Mouse (Mus musculus): ENCODE measurements at regions not wholly inside any gene's neighbourhood (a gene's known extent, or its start where the extent isn't known, plus 50 kb on each side); places are given as distances from the start of the nearest gene placed in this dataset.
A peak's percentile ranks its signal among the peaks of the same experiment; 100 is the strongest.
"Not testable (repeated sequence)": the region's sequence is repeated elsewhere in the genome, so short reads cannot be mapped to it uniquely, and the experiment has no call there.

DNA sequence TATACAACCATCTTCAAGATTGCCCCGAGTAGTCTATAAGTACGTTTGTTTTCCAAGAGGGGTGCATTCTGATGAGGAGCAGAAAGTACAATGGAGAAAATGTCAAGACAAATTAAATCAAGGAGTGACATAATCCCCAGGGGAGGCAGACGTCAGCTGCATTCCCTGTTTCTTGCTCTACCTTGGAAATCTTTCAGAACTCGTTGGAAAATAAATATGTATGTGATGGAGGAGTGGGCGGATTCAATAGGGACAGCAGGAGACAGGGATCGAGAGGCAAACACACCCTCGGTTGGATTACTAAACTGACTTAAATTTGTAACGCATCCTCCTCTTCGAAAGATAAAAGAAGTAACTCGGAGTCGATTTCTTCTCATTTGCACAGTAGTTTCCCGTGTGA, 164.8 kb upstream of the Klf4 start:
- DNase-seq (ENCODE audit: low spot score) = no peak

DNA sequence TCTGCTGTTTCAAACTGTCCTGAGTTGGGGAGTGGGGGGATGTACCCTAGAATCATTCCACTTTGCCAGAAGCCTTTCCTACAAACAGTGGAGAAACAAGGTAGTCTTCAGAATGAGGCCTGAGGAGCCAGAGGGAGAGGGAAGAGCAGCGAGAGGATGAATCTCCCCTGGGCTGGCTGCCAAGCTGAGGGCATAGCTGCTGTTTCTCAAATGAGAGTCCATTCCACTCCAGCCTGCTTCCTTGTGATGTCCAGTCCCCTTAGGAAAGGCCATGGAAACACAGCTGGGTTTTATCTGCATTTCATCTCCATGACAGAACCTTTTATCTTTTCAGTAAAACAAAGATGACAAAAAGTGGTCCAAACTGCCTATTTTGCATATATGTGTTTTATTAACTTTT, 164.2 kb upstream of the Klf4 start:
- DNase-seq (ENCODE audit: low spot score) = no peak

DNA sequence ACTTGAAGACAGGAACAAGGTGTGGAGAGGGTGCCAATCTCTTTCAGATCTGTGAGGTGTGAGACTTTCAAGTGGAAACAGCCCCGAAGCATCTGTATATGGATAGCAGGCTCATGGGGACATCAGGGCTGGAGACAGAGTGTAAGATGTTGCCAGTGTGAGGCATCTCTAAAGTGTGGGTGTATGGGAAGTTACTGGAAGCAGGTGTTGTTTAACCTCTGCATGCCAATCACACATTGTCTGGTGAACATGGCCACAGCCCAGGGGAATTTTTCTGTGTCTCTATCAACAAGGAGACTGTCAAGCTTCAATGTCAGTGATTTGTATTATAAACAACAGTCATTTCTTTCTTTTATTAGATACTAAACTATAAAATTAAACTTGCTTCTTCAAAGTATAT, 163.0 kb upstream of the Klf4 start:
- DNase-seq (ENCODE audit: low spot score) = no peak

DNA sequence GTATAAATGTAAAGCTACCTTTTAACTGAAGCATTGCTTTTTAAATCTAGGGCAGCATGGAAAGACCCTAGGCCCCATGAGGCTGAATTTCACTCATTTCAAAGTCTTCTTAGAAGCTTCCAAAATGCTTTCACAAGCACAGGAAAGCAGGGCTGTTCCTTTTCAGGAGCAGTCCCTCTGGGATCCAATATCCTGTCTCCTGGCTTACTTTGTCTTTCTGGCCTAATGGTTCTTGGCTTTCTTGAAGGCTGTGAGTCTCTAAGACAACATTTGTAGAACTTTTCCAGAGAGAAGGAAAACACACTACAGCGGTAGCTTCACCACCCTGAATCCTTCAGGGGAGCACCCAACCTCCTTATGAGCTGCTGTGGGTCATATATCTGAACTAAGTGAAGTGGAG, 157.2 kb upstream of the Klf4 start:
- no peak for DNase-seq (ENCODE audit: low spot score)

DNA sequence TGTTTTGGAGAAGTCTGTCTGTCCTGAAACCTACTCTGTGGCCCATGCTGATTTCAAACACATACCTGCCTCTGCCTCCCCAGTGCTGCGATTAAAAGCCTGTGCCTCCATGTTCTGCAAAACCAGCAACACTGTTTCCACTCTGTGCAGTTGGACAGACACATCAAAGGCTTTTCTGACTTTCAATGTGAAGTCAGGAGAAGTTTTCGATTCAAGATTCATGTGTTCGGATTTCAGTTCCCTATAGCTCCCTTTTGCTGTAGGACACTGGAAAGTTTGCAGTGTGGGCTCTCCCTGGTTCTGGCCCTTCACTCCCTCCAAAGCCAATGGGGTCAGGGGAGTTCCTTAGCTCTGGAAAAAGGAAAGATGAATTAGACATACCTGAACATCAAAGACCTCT, 154.5 kb upstream of the Klf4 start:
- no peak for DNase-seq (ENCODE audit: low spot score)

DNA sequence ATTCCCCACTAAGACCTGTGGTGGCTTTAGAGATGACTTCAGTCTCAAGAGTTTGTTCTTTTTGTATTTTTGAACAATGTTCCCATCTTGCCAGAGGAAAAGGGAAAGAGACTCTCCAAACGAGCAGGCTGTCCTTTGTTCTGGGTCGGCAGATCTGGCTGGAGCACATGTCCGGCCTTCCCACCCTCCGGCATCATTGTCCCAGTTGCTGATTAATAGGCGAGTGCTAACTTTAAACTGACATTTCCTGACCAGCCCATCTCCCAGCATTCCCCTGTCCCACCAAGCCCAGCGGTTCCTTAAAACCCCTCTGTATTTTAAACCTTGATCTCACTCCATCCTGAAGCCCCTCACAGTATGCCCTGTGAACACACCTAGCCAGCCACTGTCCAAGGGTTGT, 140.0 kb upstream of the Klf4 start:
- no peak for DNase-seq (ENCODE audit: low spot score)

DNA sequence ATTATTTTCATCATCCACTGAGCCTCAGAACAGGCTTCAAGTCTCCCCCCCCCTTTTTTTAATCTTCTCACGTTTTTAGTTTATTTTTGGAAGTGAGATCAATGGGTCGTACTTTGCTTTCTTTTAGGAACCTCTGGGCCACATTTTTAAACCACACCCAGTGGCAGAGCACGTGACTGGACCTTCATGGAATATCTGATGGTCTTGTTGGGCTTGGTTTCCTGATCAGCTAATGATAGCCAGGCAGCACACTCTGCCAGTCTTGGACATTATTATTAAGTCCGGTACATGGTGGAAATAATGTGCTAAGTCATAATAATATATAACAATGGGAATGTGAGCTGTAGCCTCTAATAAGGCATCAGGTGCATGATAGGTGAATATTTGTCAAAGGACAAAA, 138.0 kb upstream of the Klf4 start:
- no peak for DNase-seq (ENCODE audit: low spot score)

DNA sequence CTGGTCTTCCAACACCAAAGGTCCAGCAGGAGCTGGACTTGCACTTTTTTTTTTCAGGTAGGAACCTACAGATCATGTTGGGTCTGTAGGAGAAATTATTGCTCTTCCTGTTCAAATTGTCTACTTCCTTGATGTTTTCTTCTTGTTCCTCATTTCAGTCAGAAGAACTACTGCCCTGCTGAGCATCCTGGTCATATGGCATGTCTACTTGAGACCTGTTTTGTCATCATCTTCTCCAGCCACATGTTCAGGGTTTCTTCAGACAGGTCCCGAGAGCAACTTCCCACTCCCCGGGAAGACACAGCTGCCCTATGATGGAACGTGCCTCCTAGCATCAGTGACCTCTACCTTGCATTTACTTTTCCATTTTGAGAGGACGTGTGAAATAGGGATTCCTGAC, 132.6 kb upstream of the Klf4 start:
- no peak for DNase-seq (ENCODE audit: low spot score)

DNA sequence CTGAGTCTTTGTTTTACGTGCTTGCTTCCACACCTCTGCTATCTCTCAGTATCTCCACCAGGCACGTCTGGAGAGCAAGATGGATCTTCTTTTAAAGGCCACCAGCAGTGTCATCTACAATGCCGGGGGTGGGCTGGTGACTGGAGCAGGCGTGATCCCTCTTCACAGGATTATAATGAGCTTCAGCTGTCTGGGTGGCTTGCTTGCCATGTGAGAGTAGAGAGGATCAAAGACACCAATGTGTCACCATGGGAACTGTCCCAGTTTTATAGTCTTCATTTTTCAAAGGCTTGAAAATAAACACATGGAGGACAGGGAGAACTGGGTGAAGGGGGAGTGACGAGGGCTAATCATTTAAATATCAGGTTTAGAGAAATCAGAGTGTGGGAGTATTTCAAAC, 131.6 kb upstream of the Klf4 start:
- no peak for DNase-seq (ENCODE audit: low spot score)

DNA sequence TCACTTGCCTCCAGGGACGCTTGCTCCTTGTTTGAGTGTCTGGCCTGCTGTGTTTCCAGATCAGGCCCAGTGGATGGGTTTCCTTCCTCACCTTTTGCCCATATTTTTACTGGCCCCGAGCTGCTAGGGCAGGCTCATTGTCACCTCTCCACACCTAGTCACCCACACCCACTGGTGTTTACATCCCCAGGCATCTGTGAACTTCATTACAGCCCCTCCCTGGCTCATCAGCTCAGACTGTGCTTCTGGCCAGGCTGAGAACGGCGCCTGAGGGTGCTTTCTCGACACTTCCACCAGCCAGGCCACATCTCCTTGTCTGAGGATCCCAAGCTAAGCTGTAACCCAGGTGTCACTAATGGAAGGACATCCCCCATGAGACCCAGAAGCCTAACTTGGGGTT, 129.8 kb upstream of the Klf4 start:
- no peak for DNase-seq (ENCODE audit: low spot score)

DNA sequence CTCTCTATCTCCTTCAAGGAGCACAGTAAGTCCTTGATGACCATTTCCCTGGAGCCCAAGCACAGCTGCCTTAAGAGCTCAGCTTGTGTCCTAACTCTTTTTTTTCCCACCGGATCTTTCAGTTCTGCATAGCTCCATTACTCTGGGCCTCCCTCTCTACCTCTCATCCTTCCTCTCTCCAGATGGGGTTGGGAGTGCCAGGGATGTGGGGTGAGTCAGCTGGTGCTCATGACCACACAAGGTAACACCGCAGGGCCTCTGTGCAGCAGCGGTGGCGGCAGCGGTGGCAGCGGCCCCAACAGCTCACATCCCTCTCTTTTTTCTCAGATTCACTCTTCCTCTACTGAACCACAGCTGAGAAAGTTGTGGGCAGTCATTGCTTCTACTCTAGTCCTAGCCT, 126.6 kb upstream of the Klf4 start:
- no peak for DNase-seq (ENCODE audit: low spot score)

DNA sequence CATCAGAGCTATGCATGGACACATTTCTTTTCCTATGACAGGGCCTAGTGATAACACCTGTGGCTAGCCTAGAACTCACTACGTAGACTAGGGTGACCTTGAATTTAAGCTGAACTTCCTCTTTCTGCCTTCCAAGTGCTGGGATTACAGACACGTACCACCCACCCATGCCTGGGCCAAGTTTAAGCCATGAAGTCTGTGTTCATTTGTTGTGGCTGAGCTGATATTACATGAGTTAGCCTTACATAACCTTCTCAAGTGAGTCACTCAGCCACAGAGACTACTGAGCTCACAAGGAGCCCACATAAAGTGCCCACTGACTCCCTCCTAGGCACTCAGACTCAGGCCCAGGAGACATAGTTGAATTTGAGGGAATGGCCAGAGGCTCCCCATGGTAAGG, 123.1 kb upstream of the Klf4 start:
- DNase-seq (ENCODE audit: low spot score) = no peak

DNA sequence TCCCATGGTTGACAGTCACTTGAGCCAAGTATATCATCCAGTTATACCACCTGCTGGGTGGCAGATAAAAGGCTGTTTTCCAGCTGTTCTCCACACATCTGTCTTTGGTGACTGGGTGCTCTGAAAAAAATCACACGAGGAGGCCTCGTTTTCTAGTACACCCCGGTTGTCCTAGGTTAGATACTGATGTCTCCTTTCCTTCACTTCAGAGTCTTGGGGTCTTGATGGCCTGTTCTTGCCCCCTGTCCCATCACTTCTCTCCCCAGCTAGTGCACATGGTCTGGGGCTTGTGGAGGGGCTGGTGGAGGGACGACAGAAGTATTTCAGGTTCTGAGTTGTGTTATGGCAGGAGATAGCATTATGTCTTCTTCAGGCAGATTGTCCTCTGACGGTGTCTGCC, 120.4 kb upstream of the Klf4 start:
- no peak for DNase-seq (ENCODE audit: low spot score)

DNA sequence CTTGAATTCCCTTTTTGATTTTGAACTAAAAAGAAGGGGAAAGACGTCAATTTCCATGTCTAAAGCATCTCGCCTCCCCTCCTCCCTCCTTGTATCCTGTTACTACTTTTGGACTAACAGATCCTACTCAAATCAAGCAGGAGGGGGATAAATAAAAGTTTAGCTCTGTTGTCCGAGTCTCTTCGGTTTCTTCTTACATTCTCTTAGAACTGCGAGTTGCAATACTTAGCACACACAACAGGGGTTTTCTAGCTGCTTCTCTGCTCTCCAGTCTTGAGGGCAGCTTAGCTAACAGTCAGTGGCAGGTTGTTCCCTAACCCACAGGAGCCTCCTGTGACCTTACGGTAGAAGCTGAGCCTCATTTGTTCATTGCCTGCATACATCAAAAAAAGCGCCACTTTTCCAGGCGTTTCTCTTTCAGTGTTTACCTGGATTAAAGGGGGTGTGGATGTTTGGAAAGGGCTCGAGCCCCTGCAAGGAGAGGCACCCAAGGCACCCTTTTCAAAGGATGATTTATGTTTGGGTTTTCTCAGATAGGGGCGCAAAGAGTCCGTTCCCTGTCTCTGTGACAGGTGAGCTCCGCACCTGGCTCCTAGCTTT, 119.6 kb upstream of the Klf4 start:
- DNase-seq (ENCODE audit: low spot score) = peak; percentile 8

DNA sequence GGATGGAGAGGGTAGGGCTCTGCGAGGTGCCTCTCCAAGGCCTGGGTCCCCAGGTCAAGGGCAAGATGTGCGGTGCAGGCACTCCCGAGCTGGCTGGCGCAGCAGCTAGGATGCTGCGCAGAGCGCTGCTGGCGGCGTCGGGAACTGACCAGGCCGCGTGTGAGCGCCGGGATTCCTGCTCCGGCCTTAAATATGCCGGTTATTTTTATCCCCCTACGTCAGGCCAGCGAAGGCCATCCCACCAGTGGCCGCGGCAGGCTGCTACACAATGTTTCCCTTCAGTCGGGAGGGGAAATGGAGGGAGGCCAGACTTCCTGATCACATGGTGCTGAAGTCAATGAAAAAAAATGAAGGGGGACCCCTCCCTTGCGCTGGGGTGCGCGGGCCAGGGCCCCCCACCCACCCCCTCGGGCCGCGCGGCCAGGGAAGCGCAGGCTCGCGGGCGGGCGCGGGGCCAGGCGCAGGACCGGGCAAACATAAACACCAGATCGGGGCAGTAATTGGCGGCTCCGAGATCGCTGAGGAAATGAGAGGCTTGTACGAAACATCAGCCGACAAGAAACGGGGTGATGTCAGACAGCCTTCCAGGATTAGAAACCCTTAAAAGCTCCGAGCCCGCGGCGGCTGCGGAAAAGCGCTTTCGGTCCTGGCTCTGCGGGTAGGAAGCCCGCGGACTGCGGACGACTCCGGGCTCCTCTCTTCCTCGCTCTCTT, 118.9 kb upstream of the Klf4 start:
- DNase-seq (ENCODE audit: low spot score) = peak; percentile 74

DNA sequence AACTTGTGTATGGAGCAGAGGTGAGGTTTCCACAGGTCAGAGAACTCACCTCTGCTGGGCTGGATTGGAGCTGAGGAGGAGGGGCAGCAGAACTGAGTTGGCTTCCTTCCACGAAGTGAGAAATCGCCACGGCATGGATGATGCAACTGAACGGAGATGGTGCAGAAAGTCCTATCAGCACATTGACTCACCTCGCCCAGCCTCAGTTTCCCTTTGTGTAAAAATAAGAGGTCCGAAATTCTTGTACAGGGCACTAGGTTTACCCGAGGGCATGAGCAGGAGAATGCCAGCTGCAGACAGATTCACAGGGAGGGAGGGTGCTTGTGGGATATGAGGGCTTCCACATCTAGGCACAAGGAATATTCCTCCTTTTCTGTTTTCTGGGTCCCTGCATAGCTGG, 117.9 kb upstream of the Klf4 start:
- DNase-seq (ENCODE audit: low spot score) = peak; percentile 15

DNA sequence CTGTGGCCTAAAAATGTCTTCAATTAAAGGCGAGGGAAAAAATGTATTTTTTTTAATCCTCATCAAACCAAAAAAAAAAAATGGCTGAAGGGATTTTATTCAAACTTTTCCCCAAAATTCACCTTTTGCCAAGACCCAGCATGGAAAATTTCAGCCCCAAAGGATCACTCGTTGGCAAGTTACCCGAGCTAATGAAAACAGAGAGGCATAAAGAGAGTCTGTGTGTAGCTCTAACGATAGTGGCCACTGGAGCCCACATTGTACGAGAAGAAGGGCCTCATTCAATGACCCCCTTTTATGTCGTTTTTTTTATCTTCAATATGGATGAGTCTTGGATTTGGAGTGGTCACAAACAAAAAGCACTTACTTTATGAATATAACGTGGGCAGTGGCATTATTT, 116.1 kb upstream of the Klf4 start:
- DNase-seq (ENCODE audit: low spot score) = no peak

DNA sequence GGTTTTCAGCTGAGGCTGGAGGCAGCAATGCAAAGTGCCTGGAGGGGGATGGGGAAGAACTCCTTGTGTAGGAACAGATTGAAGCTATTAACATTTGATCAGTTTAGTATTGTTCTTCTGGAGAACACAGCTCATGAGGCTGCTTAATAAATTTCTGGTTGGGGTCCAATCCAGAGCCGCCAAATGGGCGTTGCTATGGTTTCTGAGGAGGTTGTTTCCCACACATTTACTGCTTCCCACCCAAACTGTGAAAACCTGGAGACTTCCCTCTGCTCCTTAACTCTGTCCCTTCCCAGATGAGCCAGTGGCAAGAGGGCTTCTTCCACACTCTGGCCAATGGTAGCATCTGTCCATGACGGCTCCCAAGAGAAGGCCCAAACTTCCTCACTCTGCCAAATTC, 113.2 kb upstream of the Klf4 start:
- no peak for DNase-seq (ENCODE audit: low spot score)

DNA sequence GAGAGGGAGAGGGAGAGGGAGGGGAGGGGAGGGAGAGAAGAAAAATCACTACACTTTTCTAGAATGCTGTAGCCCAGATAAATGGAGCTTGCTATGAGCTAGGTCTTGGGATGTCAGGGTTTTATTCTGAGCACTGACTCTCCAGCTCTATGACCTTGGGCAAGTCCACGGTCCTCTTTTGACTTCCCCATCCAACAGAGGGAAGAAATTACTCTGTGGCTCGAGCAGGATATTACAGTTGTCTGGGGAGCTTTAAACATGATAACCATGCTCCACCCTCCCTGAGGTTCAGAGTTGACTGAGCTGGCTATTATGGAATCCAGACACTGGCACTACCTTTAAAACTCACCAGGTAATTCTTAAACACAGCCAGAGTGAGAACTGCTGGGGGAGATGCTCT, 112.6 kb upstream of the Klf4 start:
- DNase-seq (ENCODE audit: low spot score) = no peak

DNA sequence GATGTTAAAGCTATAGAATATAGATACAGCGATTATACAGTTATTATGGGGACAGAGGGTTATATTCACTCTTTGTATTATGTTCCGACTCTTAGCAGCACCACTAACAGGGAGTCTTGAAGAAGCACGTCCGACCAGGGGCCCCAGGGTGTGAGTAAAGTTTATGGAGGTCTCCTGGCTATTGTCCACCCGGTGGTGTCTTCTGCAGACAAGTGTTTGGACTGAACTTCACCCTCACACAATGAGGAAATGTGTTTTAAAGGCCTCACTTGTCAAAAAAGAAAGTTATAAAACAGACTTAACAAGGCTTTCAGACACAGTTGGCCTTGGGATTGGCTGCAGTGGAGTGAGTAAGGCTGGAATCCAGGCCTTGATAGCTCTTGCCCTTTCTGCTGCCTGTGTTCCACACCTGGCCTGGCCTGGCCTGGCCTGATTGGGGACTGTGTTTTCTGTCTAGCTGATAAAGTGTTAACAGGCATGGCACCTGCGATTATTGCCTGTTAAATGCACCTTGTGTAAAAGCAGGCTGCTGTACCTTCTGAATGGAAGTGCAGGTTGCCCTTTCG, 102.8 kb upstream of the Klf4 start:
- no peak for DNase-seq (ENCODE audit: low spot score)

DNA sequence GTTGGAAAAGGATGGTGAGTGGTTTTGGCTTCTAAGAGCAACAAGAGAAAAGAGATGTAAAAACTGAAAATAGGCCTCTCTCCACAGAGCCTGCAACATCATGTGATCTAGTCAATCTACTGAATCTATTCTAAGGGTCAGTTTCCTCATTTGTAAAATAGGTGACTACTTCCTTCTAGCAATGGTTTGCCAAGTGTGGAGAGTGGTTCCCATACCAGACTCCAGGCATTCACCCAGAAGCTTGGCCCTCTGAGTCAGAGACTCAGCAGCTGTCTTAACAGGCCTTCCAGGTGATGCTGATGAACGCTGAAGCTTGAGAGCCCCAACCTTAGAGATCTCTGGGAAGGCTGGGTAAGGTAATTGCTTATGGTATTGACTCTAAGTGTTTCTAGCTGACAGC, 98.9 kb upstream of the Klf4 start:
- DNase-seq (ENCODE audit: low spot score) = no peak

DNA sequence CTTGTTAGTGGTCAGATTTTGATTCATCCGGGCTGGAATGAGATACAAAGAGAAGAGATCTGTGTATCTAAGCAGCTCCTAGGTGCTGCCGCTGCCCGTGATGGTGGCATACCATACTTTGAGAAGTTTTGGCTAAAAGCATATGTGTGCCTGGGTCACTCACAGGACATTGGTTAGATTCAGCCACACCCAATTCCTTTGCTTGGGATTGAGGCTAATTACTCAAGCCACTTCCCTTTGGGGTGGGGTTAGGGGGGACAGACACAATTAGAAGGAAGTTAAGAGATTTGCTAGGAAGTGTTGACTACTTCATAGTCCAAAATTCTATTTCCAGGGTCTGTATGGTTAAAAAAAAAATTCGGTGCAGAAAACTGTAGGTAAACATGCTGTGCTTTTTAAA, 97.9 kb upstream of the Klf4 start:
- DNase-seq (ENCODE audit: low spot score) = not testable (repeated sequence)

DNA sequence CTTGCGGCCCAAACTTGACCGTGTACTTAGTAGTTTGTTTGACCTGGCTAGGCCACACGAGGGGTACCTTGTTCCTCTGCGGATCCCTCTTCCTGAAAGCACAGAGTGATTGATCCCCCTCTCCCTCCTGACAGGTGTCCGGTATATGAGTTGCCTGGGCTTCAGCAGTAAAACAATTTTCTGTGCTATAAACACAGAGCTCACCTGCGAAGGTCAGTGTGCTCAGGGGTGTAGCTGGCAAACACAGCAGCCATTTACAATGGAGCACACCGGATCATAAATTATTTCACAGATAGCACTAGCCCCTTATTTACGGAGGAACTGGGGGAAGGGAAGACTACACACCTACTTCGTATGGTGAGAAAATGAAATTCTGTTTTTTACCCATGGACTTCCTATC, 92.5 kb upstream of the Klf4 start:
- DNase-seq (ENCODE audit: low spot score) = no peak

DNA sequence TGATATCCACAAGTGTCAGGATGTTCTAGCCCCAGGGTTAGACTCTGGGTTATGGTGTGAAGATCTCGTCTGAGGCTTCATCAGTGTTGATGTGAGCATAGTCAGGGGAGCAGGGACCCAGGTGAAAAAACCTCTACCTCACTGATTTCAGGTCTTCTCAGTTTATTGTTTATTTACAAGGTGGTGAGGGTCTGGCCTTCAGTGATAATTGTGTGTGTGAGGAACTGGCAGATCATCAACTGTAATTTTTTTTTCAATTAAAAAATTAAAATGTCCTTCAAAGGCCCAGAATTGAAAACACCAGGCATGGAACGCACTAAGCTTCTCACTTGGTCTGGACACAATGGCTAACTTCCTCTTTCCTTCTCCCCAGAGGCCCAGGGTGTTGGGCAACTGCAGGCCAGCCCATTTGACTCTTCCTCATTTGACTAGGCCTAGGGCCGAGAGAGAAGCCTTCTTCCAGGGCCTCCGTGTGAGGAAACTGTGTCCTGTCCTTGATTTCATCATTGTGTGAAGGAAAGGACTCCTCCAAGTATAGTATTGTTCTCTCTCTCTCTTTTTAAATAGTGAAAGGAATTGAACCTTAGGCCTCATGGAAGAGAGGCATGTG, 91.0 kb upstream of the Klf4 start:
- DNase-seq (ENCODE audit: low spot score) = no peak

All from urinary bladder, postnatal 25 days (tissue).